Mouse (Mus musculus) layer of hippocampus, adult 2 months (tissue): ENCODE data around the gene Gprasp2. TPM values are rescaled to one million over a fixed set of nuclear protein-coding genes. Genes with fewer than 3 reads are reported as not detected.

ENCODE experiments used
- DNase-seq, 2 experiments: peaks; one replicate each; pipeline ENCODE4 v3.0.0; 2022; ENCODE audit warnings: low spot score in 2 of 2
- H3K27ac ChIP-seq: fragments of 200-600 bp; 2 replicates; pipeline ENCODE4 v1.8.1; 2022
- H3K4me3 ChIP-seq: fragments of 200-600 bp; 2 replicates; pipeline ENCODE4 v1.8.1; 2022; ENCODE audit warnings: mild to moderate bottlenecking
- CTCF ChIP-seq: fragments of 200-600 bp; conservative IDR thresholded peaks from 2 replicates; pipeline ENCODE4 v1.8.1; 2022; ENCODE audit warnings: antibody characterized with exemption, mild to moderate bottlenecking, moderate library complexity
- total RNA-seq, 2 experiments: library from RNA; stranded (reverse); gene quantifications; 2 replicates each; pipeline ENCODE4 v1.2.3; 2021

Gene Gprasp2
- total RNA-seq, 2 experiments from 2014 or later: 163 to 214 TPM

GRCm38 (mm10) chrX:135876679-135877078 is 37.8 kb downstream of the Gprasp2 start:
- no peak overlapping the region for H3K27ac ChIP-seq
- DNase-seq: no peak
- TF ChIP-seq CTCF: no peak
- no peak overlapping the region for H3K4me3 ChIP-seq

DNA sequence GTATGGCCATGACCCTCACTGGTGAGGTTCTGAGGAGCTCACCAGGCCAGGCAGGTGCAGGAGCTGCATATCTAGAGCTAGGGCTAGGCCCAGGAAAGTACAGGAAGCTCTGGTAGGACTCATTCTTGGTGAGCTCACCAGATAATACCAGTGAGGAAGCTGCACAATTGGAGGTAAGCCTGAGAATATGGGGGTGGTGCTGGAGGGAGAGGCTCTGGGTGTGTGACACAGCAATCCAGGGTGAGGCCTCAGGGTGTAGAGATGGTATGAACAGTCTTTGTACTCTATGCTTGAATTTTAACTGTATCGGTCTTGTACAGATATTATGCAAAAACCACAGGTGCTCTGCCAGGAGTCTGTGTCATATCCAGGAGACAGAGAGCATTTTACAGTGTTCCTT is 40.8 kb downstream of the Gprasp2 start:
- no peak overlapping the region for H3K4me3 ChIP-seq
- TF ChIP-seq CTCF: no peak
- no peak for DNase-seq

GRCm38 (mm10) chrX:135885411-135886233 is 46.8 kb downstream of the Gprasp2 start:
- TF ChIP-seq CTCF: 0 out of 2 replicates have a peak, but pooled peaks have one; percentile 18
- H3K27ac ChIP-seq: peak overlapping the region; percentile 92
- peak overlapping the region; percentile 74 for H3K4me3 ChIP-seq
- DNase-seq: peak; percentile 71 to 80

More for the DNA sequence above, 40.8 kb downstream of the Gprasp2 start:
- no peak overlapping the region for H3K27ac ChIP-seq

GRCm38 (mm10) chrX:135886234-135886585 is 47.4 kb downstream of the Gprasp2 start:
- H3K27ac ChIP-seq: peak overlapping the region; percentile 92
- H3K4me3 ChIP-seq: peak overlapping the region; percentile 74
- no peak for TF ChIP-seq CTCF
- peak; percentile 7 to 36 for DNase-seq

Other genes with a start within 250 kb of the Gprasp2 start
- under 1 TPM in 1 of 2 experiments, not detected in 1; 0.37 TPM for gene Nxf7, start 240.3 kb upstream of the Gprasp2 start, total RNA-seq
- gene Prame, start 211.3 kb upstream of the Gprasp2 start, total RNA-seq: not detected
- gene Tcp11x2, start 145.2 kb upstream of the Gprasp2 start, total RNA-seq: not detected
- not detected for gene Tmsb15a, start 113.8 kb upstream of the Gprasp2 start, total RNA-seq
- gene Armcx5, start 96.3 kb upstream of the Gprasp2 start, total RNA-seq: 10 to 100 TPM; 27.0 to 30.7 TPM
- gene Gprasp1, start 96.3 kb upstream of the Gprasp2 start, total RNA-seq: 100 to 1,000 TPM; 310 to 332 TPM
- 10 to 100 TPM; 69.0 to 72.4 TPM for gene Bhlhb9, start 41.4 kb upstream of the Gprasp2 start, total RNA-seq
- 10 to 100 TPM; 60.7 to 62.9 TPM for gene Arxes2, start 154.8 kb downstream of the Gprasp2 start, total RNA-seq
- 10 to 100 TPM; 32.6 to 34.4 TPM for gene Arxes1, start 194.3 kb downstream of the Gprasp2 start, total RNA-seq
- 100 to 1,000 TPM; 365 to 379 TPM for gene Bex2, start 229.2 kb downstream of the Gprasp2 start, total RNA-seq
- gene Nxf3, start 246.2 kb downstream of the Gprasp2 start, total RNA-seq: under 1 TPM in 1 of 2 experiments, not detected in 1; 0.12 TPM